Mouse (Mus musculus) midbrain, embryonic 13.5 days (tissue): ENCODE measurements at regions not wholly inside any gene's neighbourhood (a gene's known extent, or its start where the extent isn't known, plus 50 kb on each side); places are given as distances from the start of the nearest gene placed in this dataset.

Source experiments
- ATAC-seq: fragments of 200-750 bp; cut with Nextera tagmentation; 2 replicates; pipeline ENCODE4 v1.8.0; 2017; ENCODE audit warnings: mild to moderate bottlenecking, moderate TSS enrichment, moderate library complexity
- H3K27ac ChIP-seq: fragments of 300-500 bp; sonication (generic); 2 replicates; pipeline ENCODE4 v1.5.1; 2015; ENCODE audit warnings: inconsistent platforms, mild to moderate bottlenecking, moderate library complexity
- H3K27me3 ChIP-seq: fragments of 300-500 bp; sonication (generic); 2 replicates; pipeline ENCODE4 v1.6.1; 2015; ENCODE audit warnings: mild to moderate bottlenecking, inconsistent platforms
- H3K36me3 ChIP-seq: fragments of 300-500 bp; sonication (generic); 2 replicates; pipeline ENCODE4 v1.6.1; 2015; ENCODE audit warnings: mild to moderate bottlenecking, inconsistent platforms
- H3K4me1 ChIP-seq: fragments of 300-500 bp; sonication (generic); replicated peaks from 2 replicates; pipeline ENCODE4 v1.6.1; 2015; ENCODE audit warnings: inconsistent platforms
- H3K4me2 ChIP-seq: fragments of 300-500 bp; sonication (generic); replicated peaks from 2 replicates; pipeline ENCODE4 v1.6.1; 2015; ENCODE audit warnings: moderate library complexity, mild to moderate bottlenecking, inconsistent platforms
- H3K4me3 ChIP-seq: fragments of 300-500 bp; sonication (generic); replicated peaks from 2 replicates; pipeline ENCODE4 v1.5.1; 2015; ENCODE audit warnings: mild to moderate bottlenecking, inconsistent platforms
- H3K9ac ChIP-seq: fragments of 300-500 bp; sonication (generic); replicated peaks from 2 replicates; pipeline ENCODE4 v1.6.1; 2015; ENCODE audit warnings: mild to moderate bottlenecking, inconsistent platforms
- H3K9me3 ChIP-seq: fragments of 300-500 bp; sonication (generic); 2 replicates; pipeline ENCODE4 v1.6.1; 2016; ENCODE audit warnings: mild to moderate bottlenecking, inconsistent platforms
- WGBS: fragments of 180-500 bp; shearing (Covaris S2); methylation state at CpG from one replicate; pipeline ENCODE4 v1.1.7; 2015; 5-methylcytosine and 5-hydroxymethylcytosine counted together

DNA sequence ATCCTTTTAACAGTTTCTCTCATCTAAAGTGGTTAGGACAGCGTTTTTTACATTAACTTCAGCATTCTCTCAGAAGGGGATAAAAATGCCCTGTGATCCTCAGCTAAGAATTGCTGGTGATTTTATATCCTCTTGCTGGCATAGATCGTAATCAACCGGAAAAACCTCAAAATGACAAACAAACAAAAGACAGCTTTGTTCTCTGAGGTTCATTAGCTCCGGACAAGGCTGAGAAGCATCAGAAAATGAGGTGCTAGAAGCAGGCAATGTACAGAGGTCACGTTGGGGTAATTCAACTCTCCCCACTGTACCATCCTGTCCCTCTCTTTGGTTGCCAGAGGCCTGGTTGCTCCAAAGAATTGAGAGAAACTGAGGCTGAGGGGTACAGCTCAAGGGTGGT lies 120.0 kb upstream of the Astn2 start:
- no peaks in the 10 kb centered on the region for H3K27me3 ChIP-seq
- no peaks in the 10 kb centered on the region for H3K9me3 ChIP-seq
- H3K36me3 ChIP-seq, result no peaks in the 10 kb centered on the region
- no peak overlapping the region for H3K27ac ChIP-seq
- no peak for ATAC-seq
- H3K9ac ChIP-seq, result no peak overlapping the region
- 70% methylated on average over 5 of the region's 5 CpGs for WGBS
- H3K4me3 ChIP-seq, result no peak overlapping the region
- peaks cover 6% of the 10 kb centered on the region for H3K4me1 ChIP-seq
- no peak overlapping the region for H3K4me2 ChIP-seq

DNA sequence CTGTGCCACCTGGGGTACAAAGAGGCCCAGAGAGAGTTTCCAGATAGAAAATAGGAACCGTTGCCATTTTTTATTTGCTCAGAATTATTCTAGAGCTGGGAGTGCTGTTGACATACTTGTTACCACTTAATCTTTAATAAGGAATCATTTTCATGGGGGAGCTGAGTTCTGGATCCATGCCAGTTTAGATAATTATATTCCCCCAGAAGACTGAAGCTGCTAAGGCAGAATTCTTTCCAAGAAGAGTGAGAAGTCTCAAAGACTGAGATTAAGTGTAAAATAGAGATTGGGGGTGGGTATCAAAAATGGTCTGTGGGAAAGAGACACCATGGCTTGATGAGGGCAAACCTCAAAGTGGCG lies 119.5 kb upstream of the Astn2 start:
- Histone ChIP-seq H3K9ac (no peak overlapping the region), H3K4me1 (peaks cover 6% of the 10 kb centered on the region), H3K4me2 (no peak overlapping the region), H3K27ac (peak overlapping the region; percentile 48), H3K27me3 (no peaks in the 10 kb centered on the region), H3K9me3 (no peaks in the 10 kb centered on the region), H3K4me3 (no peak overlapping the region), H3K36me3 (no peaks in the 10 kb centered on the region)
- WGBS, result 72% methylated on average over 2 of the region's 2 CpGs
- ATAC-seq, result no peak

DNA sequence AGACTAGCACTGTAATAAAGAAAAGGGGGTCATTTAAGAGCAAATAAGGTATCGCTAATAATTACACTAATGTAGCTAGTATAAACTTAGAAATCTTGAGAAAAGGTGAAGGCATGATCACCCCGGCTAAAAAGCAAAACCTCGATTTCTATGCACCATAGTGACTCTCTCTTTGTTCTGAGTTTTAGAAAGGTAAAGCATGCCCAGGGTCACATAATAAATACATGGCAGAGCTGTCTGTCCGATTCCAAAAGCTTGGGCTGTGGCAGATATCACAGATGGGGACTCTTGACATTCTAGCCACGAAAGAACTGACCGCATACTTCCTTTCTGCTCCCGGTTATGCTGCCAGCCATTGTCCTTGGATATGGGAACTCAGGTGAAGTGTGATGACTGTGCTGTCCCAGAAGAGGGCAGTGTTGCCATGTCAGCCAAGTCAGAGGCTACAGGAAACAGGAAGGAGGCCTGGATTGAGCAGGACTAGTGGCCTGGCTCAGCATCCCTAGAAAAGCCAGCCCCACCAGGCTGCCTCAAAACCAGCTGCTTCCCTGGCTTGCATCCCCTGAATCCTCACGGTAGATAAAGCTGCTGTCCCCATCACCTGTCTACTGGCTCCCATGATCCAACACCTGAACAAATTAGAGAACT lies 119.0 kb upstream of the Astn2 start:
- ATAC-seq, result peak; percentile 91
- H3K27ac ChIP-seq, result peak overlapping the region; percentile 48
- H3K36me3 ChIP-seq, result no peaks in the 10 kb centered on the region
- WGBS, result 40% methylated on average over 8 of the region's 8 CpGs
- no peak overlapping the region for H3K9ac ChIP-seq
- H3K4me1 ChIP-seq, result peaks cover 6% of the 10 kb centered on the region
- no peak overlapping the region for H3K4me2 ChIP-seq
- no peaks in the 10 kb centered on the region for H3K9me3 ChIP-seq
- H3K27me3 ChIP-seq, result no peaks in the 10 kb centered on the region
- H3K4me3 ChIP-seq, result no peak overlapping the region

DNA sequence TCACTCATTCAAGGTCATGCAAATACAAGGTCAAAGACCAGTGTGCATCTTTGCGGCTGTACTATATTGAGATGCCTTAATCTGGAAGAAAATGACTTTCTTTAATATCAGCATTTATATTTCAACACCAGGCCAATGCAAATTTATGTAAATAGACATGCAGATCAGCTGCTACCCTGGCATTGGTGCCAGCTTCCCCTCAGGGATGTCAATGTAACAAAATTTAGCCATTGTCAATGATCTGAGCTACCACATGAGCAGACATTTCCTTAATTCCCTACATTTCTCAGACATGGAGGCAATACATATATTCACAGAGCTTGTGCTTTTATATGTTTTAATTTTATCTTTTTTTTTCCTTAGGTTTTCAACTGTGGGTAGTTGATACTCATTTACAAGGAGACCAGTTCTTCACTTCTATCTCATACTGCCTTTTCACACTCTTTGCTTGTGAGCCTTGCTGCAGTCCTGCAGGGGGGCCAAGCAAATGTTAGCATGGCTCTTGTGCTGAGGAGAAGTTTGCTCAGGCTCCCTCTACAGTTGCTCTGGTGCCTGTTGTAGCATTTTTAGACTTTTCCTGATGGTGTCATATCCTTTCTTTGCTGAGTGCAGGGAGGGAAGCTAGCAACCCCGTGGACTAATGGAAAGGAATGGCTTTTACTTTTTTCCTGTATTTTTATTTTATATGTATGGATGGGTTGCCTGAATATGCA lies 117.8 kb upstream of the Astn2 start:
- peaks cover 6% of the 10 kb centered on the region for H3K4me1 ChIP-seq
- ATAC-seq, result 0 out of 2 replicates have a peak, but pooled peaks have one; percentile 19
- H3K4me3 ChIP-seq, result no peak overlapping the region
- no peaks in the 10 kb centered on the region for H3K27me3 ChIP-seq
- no peak overlapping the region for H3K9ac ChIP-seq
- H3K27ac ChIP-seq, result no peak overlapping the region
- H3K4me2 ChIP-seq, result no peak overlapping the region
- no peaks in the 10 kb centered on the region for H3K9me3 ChIP-seq
- 72% methylated on average over 2 of the region's 2 CpGs for WGBS
- H3K36me3 ChIP-seq, result no peaks in the 10 kb centered on the region

DNA sequence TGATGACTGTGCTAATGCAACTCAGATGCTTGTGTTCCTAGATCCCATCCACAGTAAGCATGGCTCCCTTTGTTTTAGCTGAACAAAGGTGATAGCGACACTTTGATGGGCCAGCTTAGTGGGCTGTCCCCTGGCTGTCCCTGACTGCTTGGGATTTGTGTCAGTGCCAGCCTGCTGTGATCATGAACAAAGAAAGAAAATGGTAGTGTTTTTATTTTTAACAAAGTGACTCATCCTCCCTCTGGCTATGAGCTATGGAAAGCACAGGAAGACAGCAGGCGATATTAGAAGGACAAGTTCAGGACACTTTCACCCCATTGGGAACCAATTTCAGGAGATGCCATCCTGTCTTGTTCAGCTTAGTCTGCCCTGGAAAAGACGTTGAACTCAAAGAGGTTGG lies 116.4 kb upstream of the Astn2 start:
- H3K27ac ChIP-seq, result no peak overlapping the region
- ATAC-seq, result no peak
- 68% methylated on average over 3 of the region's 3 CpGs for WGBS
- no peak overlapping the region for H3K9ac ChIP-seq
- no peak overlapping the region for H3K4me3 ChIP-seq
- H3K36me3 ChIP-seq, result no peaks in the 10 kb centered on the region
- peaks cover 6% of the 10 kb centered on the region for H3K4me1 ChIP-seq
- no peaks in the 10 kb centered on the region for H3K9me3 ChIP-seq
- no peak overlapping the region for H3K4me2 ChIP-seq
- H3K27me3 ChIP-seq, result no peaks in the 10 kb centered on the region

DNA sequence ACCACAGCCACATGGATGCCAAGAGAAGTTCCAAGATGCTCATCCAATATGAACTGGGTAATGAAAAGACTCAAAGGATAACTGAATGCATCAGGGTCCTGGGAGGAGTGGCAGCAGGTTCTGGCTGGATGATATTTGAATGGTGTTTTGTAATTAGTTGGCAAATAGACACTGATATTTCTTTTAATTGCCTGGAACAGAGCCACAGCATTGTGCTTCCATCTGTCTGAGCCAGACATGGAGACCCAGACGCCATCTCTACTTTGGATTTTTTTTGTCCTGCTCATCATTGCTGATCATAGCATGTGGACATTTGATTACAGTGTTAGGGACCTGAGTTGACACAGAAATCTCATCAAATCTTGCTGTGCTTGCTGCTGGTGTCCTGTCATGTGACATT lies 111.4 kb upstream of the Astn2 start:
- 84% methylated on average over 1 of the region's 1 CpGs for WGBS

DNA sequence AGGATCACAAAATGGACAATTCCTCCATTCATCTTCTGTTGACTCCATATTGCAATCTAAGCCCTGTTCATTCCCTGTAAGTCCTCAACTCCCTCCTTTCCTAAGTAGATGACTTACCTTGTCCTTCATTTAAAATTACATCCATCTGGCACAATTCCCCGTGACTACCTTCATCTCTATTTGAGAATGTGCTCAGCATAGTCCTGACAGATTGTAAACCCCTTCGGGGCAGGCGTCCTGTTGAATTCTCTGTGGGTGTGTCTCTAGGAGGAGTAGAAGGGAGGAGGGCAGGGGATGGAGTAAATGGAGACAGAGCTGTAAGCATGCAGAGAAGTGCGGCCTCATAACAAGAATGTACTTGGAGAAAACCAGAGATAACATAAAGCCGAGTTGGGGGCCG lies 79.1 kb upstream of the Astn2 start:
- Histone ChIP-seq H3K27me3 (no peaks in the 10 kb centered on the region), H3K4me1 (no peaks in the 10 kb centered on the region), H3K9me3 (no peaks in the 10 kb centered on the region), H3K9ac (no peak overlapping the region), H3K4me3 (no peak overlapping the region), H3K36me3 (no peaks in the 10 kb centered on the region), H3K27ac (no peak overlapping the region), H3K4me2 (no peak overlapping the region)
- 83% methylated on average over 6 of the region's 6 CpGs for WGBS
- no peak for ATAC-seq

More for the DNA sequence above, 111.4 kb upstream of the Astn2 start:
- Histone ChIP-seq H3K4me3 (no peak overlapping the region), H3K9me3 (no peaks in the 10 kb centered on the region), H3K9ac (no peak overlapping the region), H3K27ac (no peak overlapping the region), H3K36me3 (no peaks in the 10 kb centered on the region), H3K4me1 (no peaks in the 10 kb centered on the region), H3K27me3 (no peaks in the 10 kb centered on the region), H3K4me2 (no peak overlapping the region)
- ATAC-seq, result no peak

DNA sequence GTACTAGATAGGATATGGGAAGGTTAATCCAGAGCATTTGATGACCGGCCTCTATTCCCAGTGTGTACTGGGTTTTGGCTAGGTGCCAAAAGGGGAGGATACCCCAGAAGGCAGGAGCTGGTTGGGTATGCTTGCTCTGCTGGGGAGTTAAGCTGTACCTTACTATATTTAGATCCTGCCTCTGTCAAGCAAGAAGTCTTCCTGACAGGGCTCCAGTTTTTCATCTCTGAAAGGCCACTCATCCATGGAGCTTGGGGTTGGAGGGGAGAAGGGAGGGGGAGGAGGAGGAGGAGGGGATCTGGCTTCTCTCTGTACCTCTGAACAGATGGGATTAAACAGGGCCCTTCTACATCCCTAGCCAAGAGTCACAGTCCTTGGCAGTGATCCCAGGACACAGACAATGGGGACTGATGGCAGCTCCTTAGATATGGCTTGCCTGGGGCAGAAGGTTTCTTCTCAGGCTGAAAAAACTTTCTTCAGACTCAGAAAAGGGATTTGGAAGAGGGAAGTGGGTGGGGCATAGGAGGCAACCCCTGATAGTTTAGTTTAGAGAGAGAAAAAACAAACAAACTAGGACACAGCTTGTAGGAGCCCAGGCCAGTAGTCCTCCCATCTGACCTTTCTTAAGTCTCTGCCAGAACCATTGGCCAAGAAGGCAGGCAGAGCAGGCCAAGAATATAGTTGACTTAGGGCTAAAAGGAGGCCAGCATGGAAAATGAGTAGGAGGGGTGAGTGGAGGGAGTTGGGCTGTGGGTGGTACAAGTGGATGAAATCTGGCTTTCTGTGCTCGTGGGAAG lies 78.3 kb upstream of the Astn2 start:
- Histone ChIP-seq H3K9me3 (no peaks in the 10 kb centered on the region), H3K4me1 (no peaks in the 10 kb centered on the region), H3K9ac (no peak overlapping the region), H3K4me2 (no peak overlapping the region), H3K27me3 (no peaks in the 10 kb centered on the region), H3K36me3 (no peaks in the 10 kb centered on the region), H3K4me3 (no peak overlapping the region), H3K27ac (no peak overlapping the region)
- ATAC-seq, result peak; percentile 97
- WGBS, result 45% methylated on average over 2 of the region's 2 CpGs

DNA sequence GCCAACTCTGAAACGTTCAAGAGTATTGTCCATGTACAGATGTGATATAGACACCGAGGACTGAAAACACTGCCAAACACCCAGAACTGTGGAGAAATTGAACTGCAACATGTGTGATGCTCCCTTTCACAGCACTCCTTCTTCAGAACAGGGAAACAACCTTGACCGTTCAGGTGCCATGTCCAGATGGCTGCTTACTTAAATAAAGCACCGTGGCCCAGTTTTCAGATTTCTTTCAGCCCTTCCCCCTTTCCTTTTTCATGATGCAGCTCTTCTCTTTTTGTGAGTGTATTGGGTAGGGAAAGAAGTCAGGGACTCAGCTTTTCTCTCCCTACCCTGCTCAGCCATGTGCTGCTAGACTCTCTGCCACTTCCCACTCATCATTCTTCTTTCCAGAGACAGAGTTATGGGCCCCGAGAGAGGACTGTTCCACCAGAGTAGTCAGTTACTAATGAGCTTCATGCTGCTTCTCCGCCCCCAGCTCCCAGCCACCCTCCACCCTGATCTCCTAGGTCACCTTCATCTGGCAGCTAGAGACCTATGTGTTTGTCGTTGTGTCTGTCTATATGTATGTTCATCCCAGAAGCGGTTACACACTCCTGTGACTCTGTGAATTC lies 74.3 kb upstream of the Astn2 start:
- no peaks in the 10 kb centered on the region for H3K4me1 ChIP-seq
- no peak overlapping the region for H3K4me3 ChIP-seq
- no peak overlapping the region for H3K4me2 ChIP-seq
- no peak overlapping the region for H3K9ac ChIP-seq
- H3K27ac ChIP-seq, result no peak overlapping the region
- H3K9me3 ChIP-seq, result no peaks in the 10 kb centered on the region
- WGBS, result 89% methylated on average over 8 of the region's 8 CpGs
- ATAC-seq, result no peak
- H3K36me3 ChIP-seq, result no peaks in the 10 kb centered on the region
- H3K27me3 ChIP-seq, result no peaks in the 10 kb centered on the region
